Mouse (Mus musculus): ENCODE measurements around the gene Gm6902. TPM values are rescaled to one million over a fixed set of nuclear protein-coding genes. Genes with fewer than 3 reads are reported as not detected.
"Not testable (repeated sequence)": the region's sequence is repeated elsewhere in the genome, so short reads cannot be mapped to it uniquely, and the experiment has no call there.

Gm6902 gene
- not detected in 2 replicates for polyA plus RNA-seq (2016; fragmentation: Nextera tagmentation; extraction: Ambion mirVana)

- not testable (repeated sequence) for H3K36me3 ChIP-seq; H3K27me3 ChIP-seq (ENCODE audit: low read depth, poor library complexity, severe bottlenecking); H3K9me3 ChIP-seq (replicated peaks); H3K4me1 ChIP-seq; H3K27ac ChIP-seq; H3K4me3 ChIP-seq; DNase-seq (ENCODE audit: low spot score)
- no CpG with 5 or more reads among the region's 2 CpGs for WGBS
Measured at GRCm38 (mm10) chr7:23278800-23279199, at the start of gene Gm6902. Gene Gm6902 (minus strand): TSS chr7:23278900.

- H3K27me3 ChIP-seq (ENCODE audit: low read depth, poor library complexity, severe bottlenecking); H3K27ac ChIP-seq; H3K4me1 ChIP-seq; DNase-seq (ENCODE audit: low spot score); H3K9me3 ChIP-seq (replicated peaks); H3K36me3 ChIP-seq; H3K4me3 ChIP-seq: not testable (repeated sequence)
- WGBS = 91% methylated on average over 3 of the region's 3 CpGs
Measured at GRCm38 (mm10) chr7:23300892-23301291, 22.2 kb upstream of the Gm6902 start, which contains the start of gene Nlrp4e. Gene Nlrp4e (plus strand): TSS chr7:23301192.

- H3K9me3 ChIP-seq (replicated peaks); H3K36me3 ChIP-seq; H3K27me3 ChIP-seq (ENCODE audit: low read depth, poor library complexity, severe bottlenecking); H3K4me1 ChIP-seq; H3K4me3 ChIP-seq; H3K27ac ChIP-seq; DNase-seq (ENCODE audit: low spot score): not testable (repeated sequence)
- no CpG with 5 or more reads among the region's 2 CpGs for WGBS
Measured at GRCm38 (mm10) chr7:23251582-23251981, 27.1 kb downstream of the Gm6902 start, which contains the start of gene Vmn1r166. Gene Vmn1r166 (minus strand): TSS chr7:23251682.

Other genes with a start within 250 kb of the Gm6902 start
- not detected in 2 replicates for gene Vmn1r163, start 223.4 kb downstream of the Gm6902 start, polyA plus RNA-seq (2016; fragmentation: Nextera tagmentation; extraction: Ambion mirVana)
- gene Gm8720, start 211.4 kb downstream of the Gm6902 start, polyA plus RNA-seq (2016; fragmentation: Nextera tagmentation; extraction: Ambion mirVana) = not detected in 2 replicates
- not detected in 2 replicates for gene Gm10662, start 134.4 kb downstream of the Gm6902 start, polyA plus RNA-seq (2016; fragmentation: Nextera tagmentation; extraction: Ambion mirVana)
- not detected in 2 replicates for gene Vmn1r165, start 61.6 kb downstream of the Gm6902 start, polyA plus RNA-seq (2016; fragmentation: Nextera tagmentation; extraction: Ambion mirVana)
- gene Vmn1r166, start 27.2 kb downstream of the Gm6902 start, polyA plus RNA-seq (2016; fragmentation: Nextera tagmentation; extraction: Ambion mirVana) = not detected in 2 replicates
- not detected in 2 replicates for gene Nlrp4e, start 22.3 kb upstream of the Gm6902 start, polyA plus RNA-seq (2016; fragmentation: Nextera tagmentation; extraction: Ambion mirVana)
- not detected in 2 replicates for gene Nlrp5, start 107.0 kb upstream of the Gm6902 start, polyA plus RNA-seq (2016; fragmentation: Nextera tagmentation; extraction: Ambion mirVana)
- not detected in 2 replicates for gene Vmn1r167, start 228.3 kb upstream of the Gm6902 start, polyA plus RNA-seq (2016; fragmentation: Nextera tagmentation; extraction: Ambion mirVana)